16 mouse cellular contexts compared by ENCODE assay signal in the genomic region with DNA sequence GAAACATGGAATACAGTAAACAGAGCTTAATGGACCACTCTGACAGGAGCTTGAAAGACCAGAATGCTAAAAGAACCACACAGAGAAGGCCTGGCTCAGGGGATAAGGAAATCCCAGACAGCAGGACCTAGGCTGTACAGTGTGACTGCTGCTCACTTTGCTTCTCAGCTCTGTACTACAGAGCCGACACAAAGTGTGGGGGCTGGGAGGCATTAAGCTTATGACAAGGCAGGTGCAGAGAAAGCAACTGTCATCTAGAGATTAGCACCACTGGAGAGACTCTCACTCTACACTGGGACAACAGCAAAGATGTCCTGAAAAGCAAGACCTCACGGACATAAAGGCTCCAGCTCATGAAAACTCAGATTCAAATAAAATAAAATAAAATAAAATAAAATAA. TPM values are rescaled to one million over a fixed set of nuclear protein-coding genes. Genes with fewer than 3 reads are reported as not detected.
DNase-seq lines count a peak whose midpoint lies in the region; ATAC-seq and TF ChIP-seq lines count a peak whose summit lies in the region.
"Had no signal": no experiment of that assay in that cellular context is flagged by ENCODE, and none has a peak within 500 bp of the region (broad histone marks: within the 10 kb centered on the region; RNA-seq: fewer than 3 reads in every experiment).

No protein-coding gene starts in this region.

- WGBS in heart, embryonic 16.5 days = 51% methylated on average over 2 of the region's 2 CpGs
- WGBS in embryonic facial prominence, embryonic 15.5 days = 82% methylated on average over 2 of the region's 2 CpGs
- WGBS in liver, embryonic 11.5 days = 52% methylated on average over 2 of the region's 2 CpGs
- WGBS in thymus, adult 2 months = 43% methylated on average over 2 of the region's 2 CpGs
- WGBS in hindbrain, embryonic 10.5 days = 84% methylated on average over 2 of the region's 2 CpGs

- H3K4me1 ChIP-seq in heart, embryonic 16.5 days (ENCODE audit: control insufficient read depth, insufficient read depth, low read length) = peaks cover 29% of the 10 kb centered on the region
- H3K4me1 ChIP-seq in embryonic facial prominence, embryonic 15.5 days = peaks cover 48% of the 10 kb centered on the region
- H3K4me1 ChIP-seq in liver, embryonic 11.5 days (replicated peaks; ENCODE audit: control insufficient read depth, insufficient read depth, low read length) = peaks cover 21% of the 10 kb centered on the region
- peaks cover 24% of the 10 kb centered on the region for H3K4me1 ChIP-seq in thymus, adult 2 months (replicated peaks; ENCODE audit: control insufficient read depth, insufficient read depth, low read length)
- H3K4me1 ChIP-seq in hindbrain, embryonic 10.5 days (replicated peaks) = peaks cover 6% of the 10 kb centered on the region; the same call in 1 of the 2 replicates

- DNase-seq in heart, adult 11 months = no peak
- no peak for DNase-seq in liver, embryonic 11.5 days (ENCODE audit: low spot score)
- peak; percentile 51 for DNase-seq in thymus, adult 2 months
- no peak for DNase-seq in urinary bladder, postnatal 14 days (ENCODE audit: low spot score)
- no peak for DNase-seq in hindbrain, embryonic 10.5 days (ENCODE audit: low spot score)
- no peak for DNase-seq in kidney, postnatal 14 days
- DNase-seq: adrenal gland, adult 2 months; cerebellum, postnatal 36 days; gastrocnemius, postnatal 25 days; kidney, postnatal 36 days; lung, adult 2 months; right cerebral cortex, postnatal 25 days had no signal

- TF ChIP-seq POLR2A in thymus, adult 2 months (IDR thresholded peaks at IDR 0.05; ENCODE audit: control insufficient read depth, extremely low read depth, insufficient read depth, low read length, poor library complexity) = no peak

- no peak overlapping the region for H3K9ac ChIP-seq in heart, embryonic 16.5 days (ENCODE audit: low read length)
- no peak overlapping the region for H3K9ac ChIP-seq in embryonic facial prominence, embryonic 15.5 days
- no peak overlapping the region for H3K9ac ChIP-seq in liver, embryonic 11.5 days (ENCODE audit: low read depth, low read length)

- no peaks in the 10 kb centered on the region for H3K9me3 ChIP-seq in heart, embryonic 16.5 days (replicated peaks; ENCODE audit: control insufficient read depth, low read length)
- H3K9me3 ChIP-seq in embryonic facial prominence, embryonic 15.5 days (replicated peaks) = no peaks in the 10 kb centered on the region
- H3K9me3 ChIP-seq in liver, embryonic 11.5 days (ENCODE audit: control insufficient read depth, low read length) = no peaks in the 10 kb centered on the region
- H3K9me3 ChIP-seq in hindbrain, embryonic 10.5 days = no peaks in the 10 kb centered on the region

- no peak overlapping the region for H3K4me2 ChIP-seq in heart, embryonic 16.5 days (ENCODE audit: low read depth, low read length)
- no peak overlapping the region for H3K4me2 ChIP-seq in embryonic facial prominence, embryonic 15.5 days (replicated peaks)
- peak overlapping the region; percentile 26 for H3K4me2 ChIP-seq in liver, embryonic 11.5 days

- no peaks in the 10 kb centered on the region for H3K27me3 ChIP-seq in heart, embryonic 16.5 days (ENCODE audit: control insufficient read depth, insufficient read depth, low read length)
- no peaks in the 10 kb centered on the region for H3K27me3 ChIP-seq in embryonic facial prominence, embryonic 15.5 days
- no peaks in the 10 kb centered on the region for H3K27me3 ChIP-seq in liver, embryonic 11.5 days (replicated peaks; ENCODE audit: control insufficient read depth, insufficient read depth, low read length)
- H3K27me3 ChIP-seq in thymus, adult 2 months (ENCODE audit: control insufficient read depth, insufficient read depth, low read length) = no peaks in the 10 kb centered on the region
- H3K27me3 ChIP-seq in hindbrain, embryonic 10.5 days (ENCODE audit: insufficient read depth, poor library complexity, severe bottlenecking) = no peaks in the 10 kb centered on the region
- H3K27me3 ChIP-seq: CH12.LX had no signal

- 0 out of 2 replicates have a peak overlapping the region, but pooled peaks have one; percentile 14 for H3K27ac ChIP-seq in heart, embryonic 16.5 days (ENCODE audit: low read length)
- H3K27ac ChIP-seq in embryonic facial prominence, embryonic 15.5 days (replicated peaks) = peak overlapping the region; percentile 80; the same call in 1 of the 2 replicates
- peak overlapping the region; percentile 64 for H3K27ac ChIP-seq in liver, embryonic 11.5 days (ENCODE audit: low read depth, low read length)
- H3K27ac ChIP-seq in thymus, adult 2 months (ENCODE audit: control insufficient read depth, insufficient read depth, low read length) = no peak overlapping the region
- no peak overlapping the region for H3K27ac ChIP-seq in hindbrain, embryonic 10.5 days

- no peak overlapping the region for H3K4me3 ChIP-seq in heart, embryonic 16.5 days (ENCODE audit: low read length)
- no peak overlapping the region for H3K4me3 ChIP-seq in embryonic facial prominence, embryonic 15.5 days (replicated peaks)
- no peak overlapping the region for H3K4me3 ChIP-seq in liver, embryonic 11.5 days (ENCODE audit: low read depth, low read length)
- no peak overlapping the region for H3K4me3 ChIP-seq in thymus, adult 2 months (ENCODE audit: control insufficient read depth, insufficient read depth, low read length)
- H3K4me3 ChIP-seq in hindbrain, embryonic 10.5 days = no peak overlapping the region

- ATAC-seq in heart, embryonic 16.5 days (replicated peaks; ENCODE audit: extremely low read depth, insufficient read depth, low FRiP score) = peak; percentile 39; the same call in 1 of the 2 replicates
- ATAC-seq in embryonic facial prominence, embryonic 15.5 days (ENCODE audit: insufficient number of reproducible peaks, low FRiP score, low TSS enrichment, low read depth) = 0 out of 2 replicates have a peak, but pooled peaks have one; percentile 21
- ATAC-seq in liver, embryonic 11.5 days (replicated peaks; ENCODE audit: low FRiP score) = peak; percentile 96
- ATAC-seq: forebrain, embryonic 16.5 days had no signal

- no peaks in the 10 kb centered on the region for H3K36me3 ChIP-seq in heart, embryonic 16.5 days (ENCODE audit: control insufficient read depth, insufficient read depth)
- H3K36me3 ChIP-seq in embryonic facial prominence, embryonic 15.5 days = no peaks in the 10 kb centered on the region
- no peaks in the 10 kb centered on the region for H3K36me3 ChIP-seq in liver, embryonic 11.5 days (ENCODE audit: control insufficient read depth, insufficient read depth, low read length)
- H3K36me3 ChIP-seq in thymus, adult 2 months (ENCODE audit: control insufficient read depth, insufficient read depth, low read length) = no peaks in the 10 kb centered on the region
- H3K36me3 ChIP-seq in hindbrain, embryonic 10.5 days = peaks cover 17% of the 10 kb centered on the region

- no peak for TF ChIP-seq CTCF in thymus, adult 2 months (IDR thresholded peaks at IDR 0.05; ENCODE audit: borderline replicate concordance, control insufficient read depth, extremely low read depth, insufficient read depth, low read length, poor library complexity)

RNA-seq across cellular contexts. Expression of a gene that starts 14.4 kb away (rescaled TPM):
- polyA plus RNA-seq in heart, embryonic 16.5 days (2015; fragmentation: Nextera tagmentation; extraction: Ambion mirVana) = 27.0 and 27.8 TPM in 2 replicates
- 41.2 and 42.3 TPM in 2 replicates for polyA plus RNA-seq in embryonic facial prominence, embryonic 15.5 days (2015; fragmentation: Nextera tagmentation; extraction: Ambion mirVana)
- polyA plus RNA-seq in liver, embryonic 11.5 days (2014; fragmentation: Nextera tagmentation; extraction: Ambion mirVana) = 45.4 and 46.5 TPM in 2 replicates
- 57.0 and 59.8 TPM in 2 replicates for polyA plus RNA-seq in thymus, adult 2 months (2012; rRNA removed)
- polyA plus RNA-seq in hindbrain, embryonic 10.5 days (2016; fragmentation: Nextera tagmentation; extraction: Ambion mirVana) = 33.2 and 38.1 TPM in 2 replicates

RNA-seq across cellular contexts. Expression of a gene that starts 43.1 kb away (rescaled TPM):
- polyA plus RNA-seq in heart, embryonic 16.5 days (2015; fragmentation: Nextera tagmentation; extraction: Ambion mirVana) = 12.7 and 12.8 TPM in 2 replicates
- 9.7 and 10.6 TPM in 2 replicates for polyA plus RNA-seq in embryonic facial prominence, embryonic 15.5 days (2015; fragmentation: Nextera tagmentation; extraction: Ambion mirVana)
- polyA plus RNA-seq in liver, embryonic 11.5 days (2014; fragmentation: Nextera tagmentation; extraction: Ambion mirVana) = 11.7 and 12.5 TPM in 2 replicates
- 15.2 and 15.3 TPM in 2 replicates for polyA plus RNA-seq in thymus, adult 2 months (2012; rRNA removed)
- polyA plus RNA-seq in hindbrain, embryonic 10.5 days (2016; fragmentation: Nextera tagmentation; extraction: Ambion mirVana) = 10.1 TPM in 2 replicates

Comparison
In these comparisons a context has a peak if more than half of its experiments do, and no peak if none do; other contexts are left out.
1. ATAC-seq: peak in every context shown above with its lines; median percentile 96 in liver, embryonic 11.5 days; 39 in heart, embryonic 16.5 days; 21 in embryonic facial prominence, embryonic 15.5 days.
2. H3K27ac ChIP-seq: peak in heart, embryonic 16.5 days (single experiment), embryonic facial prominence, embryonic 15.5 days (single experiment) and liver, embryonic 11.5 days (single experiment); none in thymus, adult 2 months (single experiment) and hindbrain, embryonic 10.5 days (single experiment).